Mouse (Mus musculus): ENCODE measurements around the gene Lrch3.

GRCm38 (mm10) chr16:32878972-32879926 lies 34.7 kb upstream of the Lrch3 start:
- TF ChIP-seq EP300 (IDR thresholded peaks at IDR 0.05; ENCODE audit: insufficient read depth, low read depth, low read length), result no peak
- TF ChIP-seq CTCF (IDR thresholded peaks at IDR 0.05; ENCODE audit: low read depth, low read length), result no peak
